Mouse (Mus musculus): ENCODE measurements around the gene Serpinb6a. TPM values are rescaled to one million over a fixed set of nuclear protein-coding genes. Genes with fewer than 3 reads are reported as not detected.

Serpinb6a gene
- polyA plus RNA-seq, 1 experiment from 2014 or later = 41.8 TPM

DNA sequence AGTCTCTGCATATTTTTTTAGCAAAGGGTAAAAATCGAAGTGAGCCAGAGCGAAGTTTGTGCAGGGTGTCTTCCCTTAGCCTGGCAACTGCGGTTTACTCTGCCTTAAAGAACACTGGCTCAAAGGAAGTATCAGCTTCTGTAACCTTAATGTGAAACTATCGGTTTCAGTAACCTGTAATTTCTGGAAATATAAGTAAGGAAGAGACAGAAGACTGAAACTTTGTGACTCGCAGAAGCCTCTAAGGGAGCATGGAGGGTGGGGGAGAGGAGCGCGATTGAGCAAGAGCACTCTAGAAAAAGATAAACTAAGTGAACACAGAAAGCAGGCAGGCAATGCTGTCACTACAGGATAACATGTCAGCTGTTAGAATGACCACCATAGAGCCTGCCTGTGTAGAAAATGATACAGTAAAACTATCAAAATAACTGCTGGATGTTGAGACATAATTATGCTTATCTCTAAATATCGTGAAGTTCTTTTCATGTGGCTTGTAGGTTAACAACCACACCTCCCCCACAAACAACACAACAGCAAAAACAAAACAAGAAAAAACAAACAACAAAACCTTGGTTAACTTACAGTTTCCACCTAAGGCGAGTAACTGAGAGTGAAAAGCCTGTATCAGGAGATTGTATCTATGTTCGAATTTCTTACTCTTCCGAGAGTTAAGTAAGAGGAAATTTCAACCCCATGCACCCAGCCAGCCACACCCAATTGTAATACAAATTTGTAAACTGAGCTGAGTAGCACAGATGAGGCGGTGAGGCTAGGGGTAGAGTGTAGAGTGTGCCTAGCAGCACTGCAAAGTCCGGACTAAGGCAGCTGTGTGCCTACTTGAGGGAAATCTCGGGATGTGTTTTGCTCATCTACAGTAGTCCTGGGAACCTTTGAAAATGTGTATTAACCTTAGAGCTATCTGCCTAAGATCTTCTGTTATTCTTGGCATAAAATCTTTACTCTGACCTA, 37.3 kb downstream of the Serpinb6a start:
- H3K27ac ChIP-seq (replicated peaks; ENCODE audit: low read depth, low read length) = peak overlapping the region; percentile 6; the same call in 1 of the 2 replicates
- H3K4me3 ChIP-seq (ENCODE audit: low read depth, low read length) = peak overlapping the region; percentile 25
- ATAC-seq (ENCODE audit: insufficient number of reproducible peaks, low FRiP score, low TSS enrichment, low read depth) (no peak), DNase-seq (ENCODE audit: low spot score) (no peak)
- peak overlapping the region; percentile 44 for H3K4me2 ChIP-seq (ENCODE audit: low read depth, severe bottlenecking)
- peak overlapping the region; percentile 23 for H3K9ac ChIP-seq (ENCODE audit: low read length)
- H3K36me3 ChIP-seq (ENCODE audit: control insufficient read depth, insufficient read depth, low read length) = no peaks in the 10 kb centered on the region
- WGBS = 29% methylated on average over 14 of the region's 14 CpGs
- H3K4me1 ChIP-seq (ENCODE audit: control insufficient read depth, insufficient read depth, low read length) = no peaks in the 10 kb centered on the region
- H3K27me3 ChIP-seq (ENCODE audit: control insufficient read depth, insufficient read depth, low read length) = no peaks in the 10 kb centered on the region
- H3K9me3 ChIP-seq (ENCODE audit: control insufficient read depth, low read length) = no peaks in the 10 kb centered on the region

DNA sequence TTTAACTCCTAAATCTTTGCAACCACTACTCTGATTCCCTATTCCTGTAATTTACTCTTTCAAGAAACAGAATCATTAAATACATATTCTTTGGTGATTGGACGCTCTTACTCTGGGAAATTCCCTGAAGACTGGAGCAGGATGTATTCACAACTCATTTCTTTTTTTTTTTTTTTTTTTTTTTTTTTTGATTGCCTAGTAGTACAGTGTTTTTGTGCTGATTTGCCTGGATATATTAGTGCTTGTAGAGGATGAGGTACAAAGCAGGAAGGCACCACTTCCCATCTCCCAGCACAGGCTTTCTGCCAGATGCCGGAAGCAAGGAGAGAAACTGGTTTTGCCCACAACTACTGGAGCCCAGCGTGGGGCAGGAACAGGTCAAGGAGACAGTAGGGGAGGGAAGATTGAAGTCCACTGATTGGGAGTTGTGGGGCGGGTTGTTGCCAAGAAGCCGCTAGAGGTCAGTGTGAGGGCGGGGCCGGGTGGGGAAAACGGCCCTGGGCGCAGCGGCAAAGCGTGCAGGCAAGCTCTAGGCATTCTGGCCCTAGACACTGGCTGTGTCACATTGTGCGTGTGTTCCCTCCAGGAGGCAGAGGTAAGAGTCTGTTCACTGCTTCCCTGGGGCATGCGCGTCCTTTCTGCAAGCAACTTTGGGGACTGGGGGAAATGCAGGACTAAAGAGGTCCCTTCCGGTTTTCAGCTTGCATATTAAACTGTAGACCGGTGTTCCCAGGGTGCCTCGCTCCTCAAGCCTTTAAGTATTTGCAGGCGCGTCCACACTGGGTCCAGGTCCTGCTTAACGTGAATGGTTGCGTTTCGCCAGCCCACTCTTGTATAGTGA, 38.2 kb downstream of the Serpinb6a start, which contains the start of gene Nqo2:
Nqo2 (plus strand) TSS at position 482 of the 841 bp plus-strand sequence.
- DNase-seq (ENCODE audit: low spot score) (peak; percentile 85), ATAC-seq (ENCODE audit: insufficient number of reproducible peaks, low FRiP score, low TSS enrichment, low read depth) (peak; percentile 90)
- Histone ChIP-seq H3K9me3 (ENCODE audit: control insufficient read depth, low read length) (no peaks in the 10 kb centered on the region), H3K27ac (replicated peaks; ENCODE audit: low read depth, low read length) (peak within 1 kb of the TSS; percentile 6; the same call in 1 of the 2 replicates), H3K36me3 (ENCODE audit: control insufficient read depth, insufficient read depth, low read length) (no peaks in the 10 kb centered on the region), H3K9ac (ENCODE audit: low read length) (peak within 1 kb of the TSS; percentile 23), H3K4me1 (ENCODE audit: control insufficient read depth, insufficient read depth, low read length) (no peaks in the 10 kb centered on the region), H3K4me2 (ENCODE audit: low read depth, severe bottlenecking) (peak within 1 kb of the TSS; percentile 44), H3K4me3 (ENCODE audit: low read depth, low read length) (peak within 1 kb of the TSS; percentile 25), H3K27me3 (ENCODE audit: control insufficient read depth, insufficient read depth, low read length) (no peaks in the 10 kb centered on the region)
- 3% methylated on average over 22 of the region's 22 CpGs for WGBS

DNA sequence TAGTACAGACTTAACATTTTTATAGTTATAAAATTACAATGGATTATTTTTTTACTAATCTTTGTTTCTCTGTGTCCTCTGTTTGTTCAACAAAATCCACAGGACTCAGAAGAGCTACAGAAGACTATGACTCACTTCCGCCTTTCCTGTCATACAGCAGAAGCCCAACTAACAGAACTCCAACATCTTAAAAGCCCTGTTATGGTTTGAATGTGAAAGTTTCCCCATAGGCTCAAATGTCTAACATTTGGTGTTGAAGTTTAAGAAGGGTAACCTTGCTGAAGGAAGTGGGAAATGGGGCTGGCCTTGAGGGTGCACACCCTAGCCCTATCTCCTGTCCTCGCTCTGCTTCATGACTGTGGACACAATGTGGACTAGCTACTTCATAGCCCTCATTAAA, 42.8 kb downstream of the Serpinb6a start:
- Histone ChIP-seq H3K9ac (ENCODE audit: low read length) (no peak overlapping the region), H3K27me3 (ENCODE audit: control insufficient read depth, insufficient read depth, low read length) (no peaks in the 10 kb centered on the region), H3K9me3 (ENCODE audit: control insufficient read depth, low read length) (no peaks in the 10 kb centered on the region), H3K4me2 (ENCODE audit: low read depth, severe bottlenecking) (no peak overlapping the region), H3K36me3 (ENCODE audit: control insufficient read depth, insufficient read depth, low read length) (no peaks in the 10 kb centered on the region), H3K4me1 (ENCODE audit: control insufficient read depth, insufficient read depth, low read length) (no peaks in the 10 kb centered on the region), H3K27ac (replicated peaks; ENCODE audit: low read depth, low read length) (no peak overlapping the region), H3K4me3 (ENCODE audit: low read depth, low read length) (no peak overlapping the region)
- WGBS = 95% methylated on average over 2 of the region's 2 CpGs
- ATAC-seq (ENCODE audit: insufficient number of reproducible peaks, low FRiP score, low TSS enrichment, low read depth) = no peak
- no peak for DNase-seq (ENCODE audit: low spot score)

DNA sequence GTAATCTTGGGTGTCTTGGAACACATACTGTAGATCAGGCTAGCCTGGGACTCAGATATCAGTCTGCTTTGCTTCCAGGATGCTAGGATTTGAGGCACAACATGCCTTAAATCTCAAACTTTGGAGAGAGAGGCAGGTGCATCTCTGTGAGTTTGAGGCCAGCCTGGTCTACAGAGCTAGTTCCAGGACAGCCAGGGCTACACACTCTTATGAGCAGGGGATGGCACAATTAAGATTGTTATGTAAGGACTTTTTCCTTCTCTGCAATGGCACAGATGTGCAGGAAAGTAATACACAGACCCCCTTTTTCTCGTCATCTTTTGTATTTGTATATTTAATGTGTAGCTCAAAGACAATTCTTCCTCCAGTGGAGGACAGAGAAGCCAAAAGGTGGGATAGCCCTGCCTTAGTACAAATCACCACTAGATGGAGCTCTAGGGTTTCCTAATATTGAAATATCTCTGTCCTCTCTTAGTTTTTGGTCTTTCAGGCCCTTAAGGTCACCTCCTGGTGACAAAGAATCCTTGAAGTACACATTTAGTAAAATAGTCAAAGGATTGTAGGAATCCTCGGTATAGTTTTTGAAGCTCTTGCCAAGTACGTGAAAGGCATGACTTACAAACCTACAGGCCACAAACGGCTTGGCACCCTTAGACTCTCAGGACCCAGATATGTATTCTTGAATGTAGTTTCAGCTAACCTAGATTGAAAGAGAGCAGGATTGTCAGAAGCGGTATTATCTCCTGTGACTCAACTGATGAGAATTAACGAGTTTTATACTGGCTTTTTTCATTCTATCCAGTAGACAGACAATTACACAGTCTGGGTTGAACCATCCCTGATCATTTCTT, 45.8 kb downstream of the Serpinb6a start:
- Histone ChIP-seq H3K4me2 (ENCODE audit: low read depth, severe bottlenecking) (no peak overlapping the region), H3K4me1 (ENCODE audit: control insufficient read depth, insufficient read depth, low read length) (no peaks in the 10 kb centered on the region), H3K9ac (ENCODE audit: low read length) (no peak overlapping the region), H3K27ac (replicated peaks; ENCODE audit: low read depth, low read length) (no peak overlapping the region), H3K36me3 (ENCODE audit: control insufficient read depth, insufficient read depth, low read length) (no peaks in the 10 kb centered on the region), H3K4me3 (ENCODE audit: low read depth, low read length) (no peak overlapping the region), H3K27me3 (ENCODE audit: control insufficient read depth, insufficient read depth, low read length) (no peaks in the 10 kb centered on the region), H3K9me3 (ENCODE audit: control insufficient read depth, low read length) (no peaks in the 10 kb centered on the region)
- DNase-seq (ENCODE audit: low spot score) = no peak
- WGBS = 42% methylated on average over 6 of the region's 6 CpGs
- ATAC-seq (ENCODE audit: insufficient number of reproducible peaks, low FRiP score, low TSS enrichment, low read depth) = no peak

DNA sequence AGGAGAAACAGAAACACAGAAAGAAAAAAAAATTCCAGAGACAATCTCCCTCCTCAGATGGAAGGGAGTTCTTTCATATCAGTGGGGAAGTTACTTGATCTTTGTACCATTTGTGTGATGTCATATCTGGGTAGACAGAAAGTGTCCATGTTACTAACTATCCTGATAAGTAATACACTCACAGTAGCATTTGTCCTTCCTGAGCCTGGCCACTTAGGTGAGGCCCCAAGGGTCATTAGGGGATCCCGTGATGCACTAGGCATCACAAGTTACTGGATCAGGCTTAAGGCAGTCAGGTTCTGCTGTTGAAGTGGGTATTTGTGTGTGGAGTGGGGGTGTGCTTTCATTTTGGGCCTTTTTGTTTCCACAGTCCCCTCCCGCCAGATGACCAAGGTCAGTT, 49.6 kb downstream of the Serpinb6a start:
- 81% methylated on average over 2 of the region's 2 CpGs for WGBS
- Histone ChIP-seq H3K4me1 (ENCODE audit: control insufficient read depth, insufficient read depth, low read length) (no peaks in the 10 kb centered on the region), H3K27me3 (ENCODE audit: control insufficient read depth, insufficient read depth, low read length) (no peaks in the 10 kb centered on the region), H3K27ac (replicated peaks; ENCODE audit: low read depth, low read length) (no peak overlapping the region), H3K4me2 (ENCODE audit: low read depth, severe bottlenecking) (no peak overlapping the region), H3K4me3 (ENCODE audit: low read depth, low read length) (no peak overlapping the region), H3K9ac (ENCODE audit: low read length) (no peak overlapping the region), H3K36me3 (ENCODE audit: control insufficient read depth, insufficient read depth, low read length) (no peaks in the 10 kb centered on the region), H3K9me3 (ENCODE audit: control insufficient read depth, low read length) (no peaks in the 10 kb centered on the region)
- ATAC-seq (ENCODE audit: insufficient number of reproducible peaks, low FRiP score, low TSS enrichment, low read depth) (no peak), DNase-seq (ENCODE audit: low spot score) (no peak)

DNA sequence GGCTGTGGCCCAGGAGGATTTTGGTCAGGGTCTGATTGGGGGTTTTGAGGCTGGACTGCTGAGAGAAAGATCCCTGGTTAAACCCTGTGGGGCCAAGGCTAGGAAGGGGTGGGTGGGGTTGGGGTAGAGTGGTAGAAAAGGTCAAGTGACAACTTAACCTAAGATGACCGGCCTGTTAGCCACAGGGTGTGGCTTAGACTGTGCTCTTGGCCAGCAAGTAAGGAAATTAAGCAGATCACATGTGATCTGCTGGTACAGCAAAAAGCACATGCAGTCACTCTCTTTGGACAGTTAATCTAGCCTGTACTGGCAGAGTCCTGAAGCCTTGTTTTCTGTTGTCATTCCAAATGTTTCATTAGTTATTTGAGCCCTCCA, 50.5 kb downstream of the Serpinb6a start:
- Histone ChIP-seq H3K4me2 (ENCODE audit: low read depth, severe bottlenecking) (no peak overlapping the region), H3K4me3 (ENCODE audit: low read depth, low read length) (no peak overlapping the region), H3K27me3 (ENCODE audit: control insufficient read depth, insufficient read depth, low read length) (no peaks in the 10 kb centered on the region), H3K36me3 (ENCODE audit: control insufficient read depth, insufficient read depth, low read length) (no peaks in the 10 kb centered on the region), H3K27ac (replicated peaks; ENCODE audit: low read depth, low read length) (no peak overlapping the region), H3K9me3 (ENCODE audit: control insufficient read depth, low read length) (no peaks in the 10 kb centered on the region), H3K4me1 (ENCODE audit: control insufficient read depth, insufficient read depth, low read length) (no peaks in the 10 kb centered on the region), H3K9ac (ENCODE audit: low read length) (no peak overlapping the region)
- ATAC-seq (ENCODE audit: insufficient number of reproducible peaks, low FRiP score, low TSS enrichment, low read depth) (no peak), DNase-seq (ENCODE audit: low spot score) (no peak)
- WGBS = 65% methylated on average over 1 of the region's 1 CpGs

DNA sequence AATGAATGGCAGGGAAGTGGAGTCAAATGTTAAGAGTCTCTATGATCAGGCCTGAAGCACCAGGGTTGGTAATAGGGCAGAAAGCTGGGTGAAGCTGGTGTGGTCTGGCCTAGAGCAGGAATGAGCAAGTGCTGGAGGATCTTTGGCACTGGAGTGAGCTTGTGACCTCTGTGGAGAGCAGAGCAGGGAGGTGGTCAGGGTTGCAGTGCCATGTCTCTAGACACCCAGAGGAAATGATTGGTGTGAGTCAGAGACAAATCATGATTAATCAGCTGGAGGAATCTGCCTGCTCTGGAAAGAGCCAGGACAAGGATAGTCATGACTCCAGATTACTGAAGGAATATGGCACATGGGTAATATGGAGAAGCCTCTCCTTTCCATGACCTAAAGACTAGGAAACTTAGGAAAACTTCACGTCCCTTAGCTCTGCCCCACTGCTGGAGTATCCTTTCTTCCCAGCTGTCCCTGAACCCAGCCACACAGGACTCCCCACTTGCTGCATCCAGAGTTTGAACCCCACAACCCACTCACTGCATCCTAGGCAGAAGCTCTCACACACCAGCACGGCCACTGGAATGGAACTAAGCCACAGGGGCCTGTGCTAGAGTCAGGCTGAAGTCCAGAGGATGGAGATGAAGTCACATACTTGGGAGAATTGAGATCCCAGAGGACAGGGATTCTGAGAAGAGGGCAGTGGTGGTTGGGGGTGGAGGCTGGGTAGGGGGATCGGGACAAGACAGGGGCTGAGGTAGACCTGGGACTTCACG, 51.1 kb downstream of the Serpinb6a start:
- Histone ChIP-seq H3K9me3 (ENCODE audit: control insufficient read depth, low read length) (no peaks in the 10 kb centered on the region), H3K4me3 (ENCODE audit: low read depth, low read length) (no peak overlapping the region), H3K4me1 (ENCODE audit: control insufficient read depth, insufficient read depth, low read length) (no peaks in the 10 kb centered on the region), H3K4me2 (ENCODE audit: low read depth, severe bottlenecking) (no peak overlapping the region), H3K36me3 (ENCODE audit: control insufficient read depth, insufficient read depth, low read length) (no peaks in the 10 kb centered on the region), H3K9ac (ENCODE audit: low read length) (no peak overlapping the region), H3K27ac (replicated peaks; ENCODE audit: low read depth, low read length) (no peak overlapping the region), H3K27me3 (ENCODE audit: control insufficient read depth, insufficient read depth, low read length) (no peaks in the 10 kb centered on the region)
- DNase-seq (ENCODE audit: low spot score) (no peak), ATAC-seq (ENCODE audit: insufficient number of reproducible peaks, low FRiP score, low TSS enrichment, low read depth) (no peak)
- WGBS = 86% methylated on average over 4 of the region's 4 CpGs

Data from limb, embryonic 11.5 days (tissue).